Mouse (Mus musculus): ENCODE results near the gene Mfrp. TPM values are rescaled to one million over a fixed set of nuclear protein-coding genes. Genes with fewer than 3 reads are reported as not detected.
A peak's percentile ranks its signal among the peaks of the same experiment; 100 is the strongest.

The Mfrp gene
- total RNA-seq, 2 experiments from 2014 or later = 0.30 to 1.8 TPM

DNA sequence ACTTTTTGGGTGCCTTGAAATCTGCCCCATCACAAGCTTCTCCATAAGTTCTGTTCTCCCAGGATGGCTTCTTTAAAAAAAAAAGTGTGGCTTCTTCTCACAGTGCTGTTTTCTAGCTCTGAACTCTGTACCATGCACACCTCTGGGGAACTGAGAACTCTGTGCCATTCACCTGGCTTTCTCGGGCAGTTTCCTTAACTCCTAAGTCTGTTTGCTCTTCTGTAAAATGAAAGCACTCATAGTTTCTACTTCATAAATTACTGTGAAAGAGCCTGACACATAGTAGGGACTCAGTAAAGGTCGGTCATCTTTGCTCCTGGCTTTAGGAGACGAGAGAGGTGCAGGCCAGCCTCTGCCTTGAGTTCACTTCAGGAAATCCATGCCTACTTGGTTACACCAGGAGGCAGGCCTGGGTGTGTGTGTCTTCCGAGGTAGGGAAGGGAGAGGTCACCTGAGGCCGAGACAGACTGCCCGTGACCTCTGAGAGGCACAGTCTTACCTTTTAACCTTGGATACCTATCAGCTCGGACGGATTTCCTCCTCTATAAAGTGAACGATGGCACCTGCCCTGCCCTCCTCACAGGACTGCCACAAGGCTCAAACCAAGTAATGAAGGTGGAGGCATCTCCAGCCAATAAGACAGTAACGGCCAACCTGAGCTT is 23.3 kb upstream of the Mfrp start:
- DNase-seq (ENCODE audit: low spot score in 2 of 2) = no peak

DNA sequence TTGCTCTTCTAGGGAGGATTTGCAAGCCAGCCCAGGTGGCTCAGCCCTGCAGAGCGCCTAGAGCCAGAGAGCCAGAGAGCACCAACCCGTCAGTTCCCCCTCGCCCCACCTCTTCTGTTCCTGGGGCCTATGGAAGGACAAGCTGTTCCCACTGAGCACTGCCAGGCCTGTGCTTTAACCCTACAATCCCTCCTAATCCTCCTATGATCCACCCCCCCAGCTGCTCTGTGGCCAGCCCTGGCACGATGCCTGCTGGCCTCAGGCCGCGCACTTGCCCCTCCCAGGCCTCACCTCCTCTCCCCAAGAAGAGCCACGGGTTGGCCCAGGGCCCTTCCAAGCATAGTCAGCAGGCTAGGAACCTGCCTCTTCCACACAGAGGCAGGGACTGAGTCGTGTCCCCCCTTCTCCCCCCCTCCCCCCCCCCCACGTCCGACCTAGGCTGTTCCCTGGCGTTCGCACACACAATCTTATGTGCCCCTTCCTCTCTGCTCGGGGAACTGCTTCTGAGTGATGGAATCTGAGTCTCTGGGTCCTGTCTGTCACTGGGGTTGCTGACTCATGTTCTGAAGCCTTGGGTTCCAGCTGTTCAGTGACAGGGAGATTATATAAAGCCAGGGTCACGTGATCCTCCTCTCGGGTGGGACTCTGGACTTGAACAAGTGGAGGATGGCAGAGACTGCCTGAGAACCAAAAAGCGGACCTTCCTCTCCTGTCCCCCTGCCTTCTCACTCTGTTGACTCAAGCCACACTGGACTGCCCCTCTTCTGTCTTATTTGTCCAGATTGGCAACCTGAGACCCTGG is 22.4 kb upstream of the Mfrp start:
- peak in 1 of 2 experiments; percentile 73 for DNase-seq (ENCODE audit: low spot score in 2 of 2)

- no peak for DNase-seq (ENCODE audit: low spot score in 2 of 2)
Observed at GRCm38 (mm10) chr9:44079997-44080780, 21.3 kb upstream of the Mfrp start.

GRCm38 (mm10) chr9:44080953-44081352 is 20.6 kb upstream of the Mfrp start:
- peak in 1 of 2 experiments; percentile 76 for DNase-seq (ENCODE audit: low spot score in 2 of 2)

DNA sequence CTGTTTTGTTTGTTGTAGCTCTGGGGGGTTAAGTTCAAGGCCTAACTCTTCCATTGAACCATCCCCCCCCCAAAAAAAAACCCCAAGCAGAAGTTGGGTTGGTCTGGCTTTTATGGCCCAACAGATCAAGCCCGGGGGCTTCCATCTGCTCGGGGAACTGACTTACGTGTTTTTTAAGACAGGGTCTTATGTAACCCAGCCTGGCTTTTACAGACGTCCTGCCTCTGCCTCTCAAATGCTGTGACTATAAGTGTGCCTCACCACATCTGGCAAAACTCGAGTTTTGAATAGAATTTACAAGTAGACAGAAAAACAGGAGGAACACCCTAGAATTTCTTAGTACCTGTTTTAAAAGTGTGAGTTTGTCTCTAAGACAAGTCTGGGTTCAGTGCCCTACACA is 19.9 kb upstream of the Mfrp start:
- no peak for DNase-seq (ENCODE audit: low spot score in 2 of 2)

GRCm38 (mm10) chr9:44082266-44082665 is 19.3 kb upstream of the Mfrp start:
- no peak for DNase-seq (ENCODE audit: low spot score in 2 of 2)

- DNase-seq (ENCODE audit: low spot score in 2 of 2) = peak in 1 of 2 experiments; percentile 79
Observed at GRCm38 (mm10) chr9:44083392-44084121, 18.0 kb upstream of the Mfrp start.

GRCm38 (mm10) chr9:44084236-44084635 is 17.3 kb upstream of the Mfrp start:
- DNase-seq (ENCODE audit: low spot score in 2 of 2) = no peak

DNA sequence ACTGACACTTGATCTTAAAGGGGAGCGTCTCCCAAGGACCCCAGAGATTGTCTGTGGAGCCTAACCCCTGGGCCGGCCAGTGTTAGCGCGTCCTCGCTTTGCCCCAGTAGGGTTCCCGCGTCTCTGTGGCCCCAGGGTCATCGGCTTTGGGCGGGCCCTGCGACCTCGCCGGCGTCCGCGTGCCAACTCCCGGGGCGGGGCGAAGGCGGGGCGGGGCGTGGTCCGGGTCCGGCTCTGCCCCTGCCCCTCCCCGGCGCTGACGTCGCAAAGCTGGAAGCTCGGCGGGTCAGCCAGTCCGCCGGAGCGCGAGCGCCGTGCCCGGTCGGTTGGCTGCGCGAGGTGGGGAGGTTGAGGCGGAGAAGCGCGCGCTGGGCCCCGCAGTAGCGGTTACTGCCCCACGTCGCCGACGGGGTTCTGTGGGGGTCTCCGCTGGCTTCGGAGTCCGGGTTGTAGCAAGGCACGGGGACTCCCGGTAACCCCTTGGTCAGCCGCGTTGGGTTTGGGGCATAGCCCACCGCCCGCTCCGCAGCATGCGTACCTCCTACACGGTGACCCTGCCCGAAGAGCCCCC is 16.8 kb upstream of the Mfrp start:
- peak; percentile 86 to 90 for DNase-seq (ENCODE audit: low spot score in 2 of 2)

DNA sequence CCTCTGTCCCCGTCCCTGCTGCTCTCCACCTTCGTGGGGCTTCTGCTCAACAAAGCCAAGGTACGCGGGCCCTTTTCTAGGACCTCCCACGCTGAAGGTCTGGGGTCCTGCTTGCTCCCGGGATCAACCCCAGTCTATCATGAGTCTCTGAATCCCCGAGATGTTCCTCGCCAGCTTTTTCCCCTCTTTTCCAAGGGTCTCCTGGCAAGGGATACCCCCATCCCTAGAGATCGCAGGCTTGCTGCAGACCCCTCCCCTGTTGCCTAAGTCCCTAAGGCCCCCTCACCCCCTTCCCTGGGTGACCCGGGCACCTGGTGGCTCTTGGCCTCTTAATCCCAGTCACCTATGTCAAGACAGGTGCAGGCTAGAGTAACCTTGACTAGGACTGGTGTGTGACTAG is 16.3 kb upstream of the Mfrp start:
- no peak for DNase-seq (ENCODE audit: low spot score in 2 of 2)

- peak; percentile 70 to 87 for DNase-seq (ENCODE audit: low spot score in 2 of 2)
Observed at GRCm38 (mm10) chr9:44085741-44086665, 15.5 kb upstream of the Mfrp start.

DNA sequence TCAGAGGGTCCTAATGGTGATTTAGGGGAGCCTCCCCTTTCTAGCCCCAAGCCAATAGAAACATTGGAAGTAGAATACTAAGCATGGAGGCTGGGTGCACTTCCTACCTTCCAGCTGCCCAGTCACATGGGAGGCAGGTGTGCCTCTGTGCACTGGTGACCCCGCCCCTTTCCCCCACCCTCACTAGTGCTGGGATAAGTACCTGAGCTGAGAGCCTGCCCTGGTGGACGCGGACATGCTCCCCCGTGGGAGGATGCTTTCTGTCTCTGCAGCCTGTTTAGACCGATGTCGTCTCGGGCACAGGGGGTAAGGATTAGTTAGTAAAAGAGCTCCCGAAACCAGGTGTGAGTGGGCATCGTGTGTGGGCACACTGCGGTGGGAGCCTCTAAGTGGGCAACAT is 14.6 kb upstream of the Mfrp start:
- no peak for DNase-seq (ENCODE audit: low spot score in 2 of 2)

DNA sequence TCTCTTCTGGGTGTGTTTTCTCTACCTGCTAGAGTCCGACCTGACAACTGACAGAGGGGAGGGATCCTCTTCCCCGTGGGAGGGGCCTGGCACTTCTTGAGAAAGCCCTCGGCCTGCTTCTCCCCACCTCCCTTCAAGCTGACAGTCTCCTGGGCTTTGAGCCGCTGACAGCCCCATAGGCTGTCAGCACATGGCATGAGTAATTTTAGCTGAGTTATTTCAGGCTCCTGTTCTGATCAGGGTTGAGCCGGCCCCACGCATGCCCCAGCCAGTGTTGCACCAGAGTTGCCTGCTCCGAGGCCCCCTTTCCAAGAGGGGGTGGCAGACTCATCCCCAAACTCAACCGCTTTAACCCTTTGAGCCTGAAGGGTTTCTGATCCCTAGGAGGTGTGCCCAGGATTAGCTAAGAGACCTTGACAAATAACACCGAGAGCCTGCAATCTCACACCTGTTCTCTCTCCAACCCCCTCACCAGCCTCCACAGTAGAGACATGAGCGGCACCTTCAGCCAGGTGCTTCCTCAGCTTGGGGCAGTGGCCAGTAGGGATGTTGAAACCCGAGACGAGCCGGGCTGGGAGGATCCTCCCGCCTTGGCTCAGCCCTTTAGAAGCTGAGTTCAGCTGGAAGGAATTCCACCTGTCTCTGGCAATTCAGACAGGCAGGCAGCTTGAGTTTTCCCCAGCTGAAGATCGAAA is 13.6 kb upstream of the Mfrp start:
- peak in 1 of 2 experiments; percentile 78 for DNase-seq (ENCODE audit: low spot score in 2 of 2)

- no peak for DNase-seq (ENCODE audit: low spot score in 2 of 2)
Observed at GRCm38 (mm10) chr9:44088877-44089608, 12.5 kb upstream of the Mfrp start.

GRCm38 (mm10) chr9:44093612-44094503 is 7.7 kb upstream of the Mfrp start:
- DNase-seq (ENCODE audit: low spot score in 2 of 2) = peak; percentile 78 to 87

GRCm38 (mm10) chr9:44094737-44095136 is 6.8 kb upstream of the Mfrp start:
- DNase-seq (ENCODE audit: low spot score in 2 of 2) = no peak

GRCm38 (mm10) chr9:44095781-44096180 is 5.7 kb upstream of the Mfrp start:
- DNase-seq (ENCODE audit: low spot score in 2 of 2) = no peak
